Mouse (Mus musculus): ENCODE results near the gene Scarb2.

DNA sequence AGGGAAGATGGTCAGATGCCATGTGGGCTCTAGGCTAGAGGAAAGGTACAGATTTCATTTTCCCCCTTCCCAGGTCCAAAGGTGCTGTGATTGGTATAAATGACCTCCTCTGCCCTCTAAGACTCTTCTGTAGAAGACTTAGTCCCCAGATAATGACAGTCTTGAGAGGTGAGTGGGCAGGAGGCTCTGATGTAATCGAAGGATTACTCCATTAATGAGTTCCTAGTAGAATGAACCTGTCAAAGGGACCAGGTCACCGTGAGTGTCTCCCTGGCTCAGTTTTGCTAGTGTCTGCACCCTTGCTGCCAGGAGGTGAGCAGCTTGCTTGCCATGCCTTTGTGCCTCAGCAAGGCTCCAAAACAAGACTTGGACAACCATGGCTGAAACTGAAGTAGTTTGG lies 46.0 kb upstream of the Scarb2 start:
- no peak for TF ChIP-seq CTCF (conservative IDR thresholded peaks at IDR 0.05; ENCODE audit: low read length)
- no peak for TF ChIP-seq POU5F1 (IDR thresholded peaks at IDR 0.05; ENCODE audit: borderline replicate concordance, low read length)
- no peak for TF ChIP-seq NANOG (IDR thresholded peaks at IDR 0.05; ENCODE audit: borderline replicate concordance, low read length)

Measured in E14TG2a.4 (cell line).